Mouse (Mus musculus) C2C12 (cell line): ENCODE measurements around the gene Vamp5.
A peak's percentile ranks its signal among the peaks of the same experiment; 100 is the strongest.

ENCODE experiments used
- CTCF ChIP-seq: IDR thresholded peaks from one replicate; pipeline ENCODE4 v1.5.1; 2011; ENCODE audit not compliant: control insufficient read depth, insufficient read depth, insufficient read length
- FOSL1 ChIP-seq: IDR thresholded peaks from one replicate; pipeline ENCODE4 v1.8.0; 2011; ENCODE audit warnings: mild to moderate bottlenecking, low read length; ENCODE audit not compliant: poor library complexity, insufficient read depth, severe bottlenecking
- MAX ChIP-seq: IDR thresholded peaks from one replicate; pipeline ENCODE4 v1.6.1; 2011; ENCODE audit warnings: mild to moderate bottlenecking, control low read depth
- MYOD1 ChIP-seq: IDR thresholded peaks from one replicate; pipeline ENCODE4 v1.6.1; 2011; ENCODE audit warnings: low read depth; ENCODE audit not compliant: control insufficient read depth, insufficient read length
- MYOG ChIP-seq: IDR thresholded peaks from one replicate; pipeline ENCODE4 v1.6.1; 2011; ENCODE audit not compliant: control insufficient read depth, insufficient read length; ENCODE audit errors: extremely low read depth
- USF1 ChIP-seq: IDR thresholded peaks from one replicate; pipeline ENCODE4 v1.6.1; 2011; ENCODE audit warnings: low read depth, mild to moderate bottlenecking, control low read depth, moderate library complexity

GRCm38 (mm10) chr6:72401875-72402274 is 21.6 kb upstream of the Vamp5 start:
- peak; percentile 5 for TF ChIP-seq CTCF
- TF ChIP-seq USF1, result no peak
- TF ChIP-seq FOSL1, result no peak
- no peak for TF ChIP-seq MAX
- no peak for TF ChIP-seq MYOD1
- no peak for TF ChIP-seq MYOG
